In the genomic region with DNA sequence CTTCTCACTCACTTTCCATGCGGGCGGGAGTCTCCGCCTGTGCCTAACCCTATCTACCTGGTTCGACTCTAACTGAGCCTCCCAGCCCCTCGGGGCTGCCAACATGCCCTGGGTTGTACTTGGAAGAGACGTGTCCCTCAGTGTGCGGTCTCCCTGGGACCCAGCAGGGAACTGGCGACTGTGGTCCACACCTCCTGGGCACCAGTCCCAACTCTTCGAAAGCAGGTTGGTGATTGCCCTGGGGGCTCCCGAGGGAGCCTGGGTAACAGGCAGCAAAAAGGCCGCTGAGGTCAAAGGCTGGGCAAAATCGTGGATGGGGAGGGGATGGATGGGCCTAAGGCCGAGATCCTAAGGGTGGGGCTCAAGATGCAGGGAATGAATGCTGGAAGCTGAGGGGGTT, we compare ENCODE assay signal across 7 mouse cellular contexts. TPM values are rescaled to one million over a fixed set of nuclear protein-coding genes. Genes with fewer than 3 reads are reported as not detected.
DNase-seq lines count a peak whose midpoint lies in the region; ATAC-seq and TF ChIP-seq lines count a peak whose summit lies in the region.

No protein-coding gene starts in this region.

- H3K9ac ChIP-seq in lung, embryonic 14.5 days = peak overlapping the region; percentile 81
- peak overlapping the region; percentile 88 for H3K9ac ChIP-seq in embryonic facial prominence, embryonic 11.5 days (replicated peaks; ENCODE audit: low read length)
- peak overlapping the region; percentile 83 for H3K9ac ChIP-seq in intestine, embryonic 15.5 days
- peak overlapping the region; percentile 90 for H3K9ac ChIP-seq in neural tube, embryonic 12.5 days

- peak overlapping the region; percentile 82 for H3K4me3 ChIP-seq in lung, embryonic 14.5 days (ENCODE audit: low read depth, low read length)
- H3K4me3 ChIP-seq in embryonic facial prominence, embryonic 11.5 days (ENCODE audit: low read depth, low read length) = peak overlapping the region; percentile 97
- H3K4me3 ChIP-seq in intestine, embryonic 15.5 days (replicated peaks) = peak overlapping the region; percentile 88
- H3K4me3 ChIP-seq in neural tube, embryonic 12.5 days = peak overlapping the region; percentile 94

- no peak for DNase-seq in lung, embryonic 14.5 days
- DNase-seq in lung, adult 18-20 months = no peak
- no peak for DNase-seq in embryonic facial prominence, embryonic 11.5 days (ENCODE audit: low spot score)
- DNase-seq in left cerebral cortex, postnatal 14 days (ENCODE audit: low spot score in 2 of 2) = no peak
- DNase-seq in B cell, adult 2 months = no peak

- intact Hi-C loops in left cerebral cortex, postnatal 14 days (cut with DNase I) = loop anchor here (5.0 kb wide), 1 partner anchor 35 kb away; no protein-coding TSS in a partner anchor

- H3K27ac ChIP-seq in lung, embryonic 14.5 days (ENCODE audit: low read depth) = no peak overlapping the region
- H3K27ac ChIP-seq in embryonic facial prominence, embryonic 11.5 days (replicated peaks; ENCODE audit: low read depth, low read length) = no peak overlapping the region
- no peak overlapping the region for H3K27ac ChIP-seq in intestine, embryonic 15.5 days
- H3K27ac ChIP-seq in neural tube, embryonic 12.5 days = no peak overlapping the region

- H3K27me3 ChIP-seq in lung, embryonic 14.5 days (ENCODE audit: insufficient read depth, low read length) = no peaks in the 10 kb centered on the region
- no peaks in the 10 kb centered on the region for H3K27me3 ChIP-seq in embryonic facial prominence, embryonic 11.5 days (ENCODE audit: control insufficient read depth, insufficient read depth, low read length)
- H3K27me3 ChIP-seq in intestine, embryonic 15.5 days (replicated peaks) = no peaks in the 10 kb centered on the region
- H3K27me3 ChIP-seq in neural tube, embryonic 12.5 days (replicated peaks) = no peaks in the 10 kb centered on the region; the same call in 1 of the 2 replicates

- ATAC-seq in lung, embryonic 14.5 days (ENCODE audit: insufficient read depth) = no peak
- no peak for ATAC-seq in embryonic facial prominence, embryonic 11.5 days (replicated peaks; ENCODE audit: insufficient number of reproducible peaks, low FRiP score, low TSS enrichment, low read depth)
- ATAC-seq in intestine, embryonic 15.5 days = no peak
- ATAC-seq in neural tube, embryonic 12.5 days (ENCODE audit: low FRiP score, low read depth) = no peak

- no peak for TF ChIP-seq CTCF in lung, embryonic 14.5 days (IDR thresholded peaks at IDR 0.05; ENCODE audit: low read depth)

- H3K36me3 ChIP-seq in lung, embryonic 14.5 days (ENCODE audit: insufficient read depth) = 0 out of 2 replicates have a peak, but pooled peaks cover 7% of the 10 kb centered on the region
- no peaks in the 10 kb centered on the region for H3K36me3 ChIP-seq in embryonic facial prominence, embryonic 11.5 days (replicated peaks; ENCODE audit: control insufficient read depth, insufficient read depth, low read depth, low read length)
- no peaks in the 10 kb centered on the region for H3K36me3 ChIP-seq in intestine, embryonic 15.5 days
- peaks cover 19% of the 10 kb centered on the region for H3K36me3 ChIP-seq in neural tube, embryonic 12.5 days

- 66% methylated on average over 13 of the region's 13 CpGs for WGBS in lung, embryonic 14.5 days
- WGBS in embryonic facial prominence, embryonic 11.5 days = 59% methylated on average over 13 of the region's 13 CpGs
- WGBS in intestine, embryonic 15.5 days = 67% methylated on average over 13 of the region's 13 CpGs
- 68% methylated on average over 13 of the region's 13 CpGs for WGBS in neural tube, embryonic 12.5 days

- H3K9me3 ChIP-seq in lung, embryonic 14.5 days (ENCODE audit: low read depth, low read length) = no peaks in the 10 kb centered on the region
- H3K9me3 ChIP-seq in embryonic facial prominence, embryonic 11.5 days (replicated peaks; ENCODE audit: control insufficient read depth, low read length) = no peaks in the 10 kb centered on the region
- no peaks in the 10 kb centered on the region for H3K9me3 ChIP-seq in intestine, embryonic 15.5 days
- no peaks in the 10 kb centered on the region for H3K9me3 ChIP-seq in neural tube, embryonic 12.5 days

- peaks cover 11% of the 10 kb centered on the region; the same call in 1 of the 2 replicates for H3K4me1 ChIP-seq in lung, embryonic 14.5 days (ENCODE audit: insufficient read depth)
- H3K4me1 ChIP-seq in embryonic facial prominence, embryonic 11.5 days (ENCODE audit: control insufficient read depth, insufficient read depth, low read length) = peaks cover 5% of the 10 kb centered on the region; the same call in 1 of the 2 replicates
- peaks cover 19% of the 10 kb centered on the region for H3K4me1 ChIP-seq in intestine, embryonic 15.5 days (replicated peaks)
- peaks cover 27% of the 10 kb centered on the region for H3K4me1 ChIP-seq in neural tube, embryonic 12.5 days

- peak overlapping the region; percentile 88 for H3K4me2 ChIP-seq in lung, embryonic 14.5 days
- peak overlapping the region; percentile 76 for H3K4me2 ChIP-seq in embryonic facial prominence, embryonic 11.5 days (ENCODE audit: low read depth, low read length)
- peak overlapping the region; percentile 79 for H3K4me2 ChIP-seq in intestine, embryonic 15.5 days (replicated peaks)
- peak overlapping the region; percentile 91 for H3K4me2 ChIP-seq in neural tube, embryonic 12.5 days (replicated peaks)

RNA-seq across cellular contexts. Expression of a gene that starts 1.0 kb away (rescaled TPM):
- polyA plus RNA-seq in lung, embryonic 14.5 days (2014; fragmentation: Nextera tagmentation; extraction: Ambion mirVana) = 37.9 and 41.3 TPM in 2 replicates
- polyA plus RNA-seq in embryonic facial prominence, embryonic 11.5 days (2014; fragmentation: Nextera tagmentation; extraction: Ambion mirVana) = 23.7 and 33.1 TPM in 2 replicates
- polyA plus RNA-seq in intestine, embryonic 15.5 days (2015; fragmentation: Nextera tagmentation; extraction: Ambion mirVana) = 32.8 and 35.0 TPM in 2 replicates
- polyA plus RNA-seq in neural tube, embryonic 12.5 days (2016; fragmentation: Nextera tagmentation; extraction: Ambion mirVana) = 35.0 and 35.1 TPM in 2 replicates
- total RNA-seq in left cerebral cortex, postnatal 14 days (2021) = 10 to 100 TPM; 50.5 to 57.1 TPM

RNA-seq across cellular contexts. Expression of a gene that starts 34.0 kb away (rescaled TPM):
- 93.0 and 95.3 TPM in 2 replicates for polyA plus RNA-seq in lung, embryonic 14.5 days (2014; fragmentation: Nextera tagmentation; extraction: Ambion mirVana)
- polyA plus RNA-seq in embryonic facial prominence, embryonic 11.5 days (2014; fragmentation: Nextera tagmentation; extraction: Ambion mirVana) = 48.5 and 60.5 TPM in 2 replicates
- polyA plus RNA-seq in intestine, embryonic 15.5 days (2015; fragmentation: Nextera tagmentation; extraction: Ambion mirVana) = 105 and 127 TPM in 2 replicates
- polyA plus RNA-seq in neural tube, embryonic 12.5 days (2016; fragmentation: Nextera tagmentation; extraction: Ambion mirVana) = 65.5 and 65.9 TPM in 2 replicates
- total RNA-seq in left cerebral cortex, postnatal 14 days (2021) = 10 to 100 TPM; 47.2 to 48.0 TPM

RNA-seq across cellular contexts. Expression of a gene that starts 38.9 kb away (rescaled TPM):
- polyA plus RNA-seq in lung, embryonic 14.5 days (2014; fragmentation: Nextera tagmentation; extraction: Ambion mirVana) = 14.5 and 15.4 TPM in 2 replicates
- 10.1 and 11.6 TPM in 2 replicates for polyA plus RNA-seq in embryonic facial prominence, embryonic 11.5 days (2014; fragmentation: Nextera tagmentation; extraction: Ambion mirVana)
- 12.5 and 12.8 TPM in 2 replicates for polyA plus RNA-seq in intestine, embryonic 15.5 days (2015; fragmentation: Nextera tagmentation; extraction: Ambion mirVana)
- 19.9 and 20.6 TPM in 2 replicates for polyA plus RNA-seq in neural tube, embryonic 12.5 days (2016; fragmentation: Nextera tagmentation; extraction: Ambion mirVana)
- 10 to 100 TPM; 39.1 to 41.0 TPM for total RNA-seq in left cerebral cortex, postnatal 14 days (2021)

RNA-seq across cellular contexts. Expression of a gene that starts 55.4 kb away (rescaled TPM):
- 14.5 and 16.2 TPM in 2 replicates for polyA plus RNA-seq in lung, embryonic 14.5 days (2014; fragmentation: Nextera tagmentation; extraction: Ambion mirVana)
- 12.1 and 12.7 TPM in 2 replicates for polyA plus RNA-seq in embryonic facial prominence, embryonic 11.5 days (2014; fragmentation: Nextera tagmentation; extraction: Ambion mirVana)
- 11.9 and 12.8 TPM in 2 replicates for polyA plus RNA-seq in intestine, embryonic 15.5 days (2015; fragmentation: Nextera tagmentation; extraction: Ambion mirVana)
- polyA plus RNA-seq in neural tube, embryonic 12.5 days (2016; fragmentation: Nextera tagmentation; extraction: Ambion mirVana) = 8.9 and 9.8 TPM in 2 replicates
- total RNA-seq in left cerebral cortex, postnatal 14 days (2021) = 1 to 10 TPM; 8.3 to 9.8 TPM

RNA-seq across cellular contexts. Expression of a gene that starts 58.9 kb away (rescaled TPM):
- 4.5 and 4.9 TPM in 2 replicates for polyA plus RNA-seq in lung, embryonic 14.5 days (2014; fragmentation: Nextera tagmentation; extraction: Ambion mirVana)
- 2.9 and 3.6 TPM in 2 replicates for polyA plus RNA-seq in embryonic facial prominence, embryonic 11.5 days (2014; fragmentation: Nextera tagmentation; extraction: Ambion mirVana)
- 11.3 and 13.3 TPM in 2 replicates for polyA plus RNA-seq in intestine, embryonic 15.5 days (2015; fragmentation: Nextera tagmentation; extraction: Ambion mirVana)
- 1.5 and 2.0 TPM in 2 replicates for polyA plus RNA-seq in neural tube, embryonic 12.5 days (2016; fragmentation: Nextera tagmentation; extraction: Ambion mirVana)
- total RNA-seq in left cerebral cortex, postnatal 14 days (2021) = 1 to 10 TPM; 5.5 to 5.9 TPM
